Mouse (Mus musculus): ENCODE results near the gene Idua.

GRCm38 (mm10) chr5:108714149-108714548, 54.0 kb downstream of the Idua start:
- TF ChIP-seq ZNF384 (IDR thresholded peaks at IDR 0.05; ENCODE audit: low read depth, low read length), result no peak
- TF ChIP-seq HCFC1 (IDR thresholded peaks at IDR 0.05; ENCODE audit: borderline replicate concordance, insufficient read depth, low read length), result no peak

Measured in ES-E14 (cell line).